Mouse (Mus musculus) midbrain, embryonic 16.5 days (tissue): ENCODE results near the gene Grm8. TPM values are rescaled to one million over a fixed set of nuclear protein-coding genes. Genes with fewer than 3 reads are reported as not detected.

ENCODE experiments used
- ATAC-seq: fragments of 200-750 bp; cut with Nextera tagmentation; 2 replicates; pipeline ENCODE4 v1.8.0; 2017; ENCODE audit warnings: moderate TSS enrichment
- H3K27ac ChIP-seq: fragments of 300-500 bp; sonication (generic); 2 replicates; pipeline ENCODE4 v1.5.1; 2014; ENCODE audit warnings: mild to moderate bottlenecking, low read length, mixed read lengths
- H3K27me3 ChIP-seq: fragments of 300-500 bp; sonication (generic); 2 replicates; pipeline ENCODE4 v1.6.1; 2014; ENCODE audit warnings: low read depth, low read length, mixed read lengths; ENCODE audit not compliant: control insufficient read depth, insufficient read depth
- H3K36me3 ChIP-seq: fragments of 300-500 bp; sonication (generic); 2 replicates; pipeline ENCODE4 v1.6.1; 2014; ENCODE audit warnings: mild to moderate bottlenecking, low read length, moderate library complexity, mixed read lengths; ENCODE audit not compliant: control insufficient read depth, insufficient read depth
- H3K4me1 ChIP-seq: fragments of 300-500 bp; sonication (generic); 2 replicates; pipeline ENCODE4 v1.6.1; 2014; ENCODE audit warnings: mild to moderate bottlenecking, low read length, mixed read lengths; ENCODE audit not compliant: control insufficient read depth, insufficient read depth
- H3K4me2 ChIP-seq: fragments of 300-500 bp; sonication (generic); 2 replicates; pipeline ENCODE4 v1.6.1; 2014; ENCODE audit warnings: mild to moderate bottlenecking, low read length, mixed read lengths
- H3K4me3 ChIP-seq: fragments of 300-500 bp; sonication (generic); 2 replicates; pipeline ENCODE4 v1.5.1; 2014; ENCODE audit warnings: low read depth, mild to moderate bottlenecking, low read length, moderate library complexity, mixed read lengths
- H3K9ac ChIP-seq: fragments of 300-500 bp; sonication (generic); 2 replicates; pipeline ENCODE4 v1.6.1; 2014; ENCODE audit warnings: low read depth, low read length, mixed read lengths
- H3K9me3 ChIP-seq: fragments of 300-500 bp; sonication (generic); replicated peaks from 2 replicates; pipeline ENCODE4 v1.6.1; 2014; ENCODE audit warnings: mild to moderate bottlenecking, low read length, mixed read lengths; ENCODE audit not compliant: control insufficient read depth, poor library complexity, severe bottlenecking
- WGBS: fragments of 180-500 bp; shearing (Covaris S2); extraction: QIAGEN DNeasy Blood & Tissue Kit; methylation state at CpG from one replicate; pipeline ENCODE4 v1.1.7; 2014; 5-methylcytosine and 5-hydroxymethylcytosine counted together
- polyA plus RNA-seq: library from polyadenylated mRNA; unstranded; fragments of >200 nt; fragmentation: Nextera tagmentation; extraction: Ambion mirVana; gene quantifications from 2 replicates; pipeline ENCODE4 v1.2.1, GENCODE M21; 2015

Gene Grm8
- 19.2 and 19.5 TPM in 2 replicates for polyA plus RNA-seq

- peaks cover 7% of the 10 kb centered on the region for H3K4me1 ChIP-seq
- WGBS = under 1% methylated on average over 41 of the region's 42 CpGs
- peak within 1 kb of the TSS; percentile 62 for H3K4me3 ChIP-seq
- peak within 1 kb of the TSS; percentile 56 for H3K27ac ChIP-seq
- H3K27me3 ChIP-seq = no peaks in the 10 kb centered on the region; the same call in none of the 2 replicates
- peak within 1 kb of the TSS; percentile 97 for H3K4me2 ChIP-seq
- no peaks in the 10 kb centered on the region for H3K9me3 ChIP-seq
- no peaks in the 10 kb centered on the region for H3K36me3 ChIP-seq
- ATAC-seq = peak; percentile 61
- H3K9ac ChIP-seq = peak within 1 kb of the TSS; percentile 78
Measured at GRCm38 (mm10) chr6:28135001-28135401, at the start of gene Grm8. Grm8 (minus strand) TSS chr6:28135178.

GRCm38 (mm10) chr6:28169851-28170539 lies 35.0 kb upstream of the Grm8 start:
- WGBS = 79% methylated on average over 19 of the region's 19 CpGs
- Histone ChIP-seq H3K9ac (no peak overlapping the region), H3K9me3 (no peaks in the 10 kb centered on the region), H3K4me1 (no peaks in the 10 kb centered on the region), H3K4me2 (no peak overlapping the region), H3K27me3 (no peaks in the 10 kb centered on the region), H3K27ac (no peak overlapping the region), H3K4me3 (no peak overlapping the region), H3K36me3 (no peaks in the 10 kb centered on the region)
- ATAC-seq = no peak

- no peaks in the 10 kb centered on the region for H3K9me3 ChIP-seq
- H3K4me1 ChIP-seq = no peaks in the 10 kb centered on the region
- H3K4me3 ChIP-seq = no peak overlapping the region
- WGBS = 89% methylated on average over 5 of the region's 5 CpGs
- no peaks in the 10 kb centered on the region for H3K27me3 ChIP-seq
- H3K27ac ChIP-seq = no peak overlapping the region
- no peak overlapping the region for H3K4me2 ChIP-seq
- no peaks in the 10 kb centered on the region for H3K36me3 ChIP-seq
- no peak for ATAC-seq
- no peak overlapping the region for H3K9ac ChIP-seq
Measured at GRCm38 (mm10) chr6:28160399-28160798, 25.4 kb upstream of the Grm8 start.

DNA sequence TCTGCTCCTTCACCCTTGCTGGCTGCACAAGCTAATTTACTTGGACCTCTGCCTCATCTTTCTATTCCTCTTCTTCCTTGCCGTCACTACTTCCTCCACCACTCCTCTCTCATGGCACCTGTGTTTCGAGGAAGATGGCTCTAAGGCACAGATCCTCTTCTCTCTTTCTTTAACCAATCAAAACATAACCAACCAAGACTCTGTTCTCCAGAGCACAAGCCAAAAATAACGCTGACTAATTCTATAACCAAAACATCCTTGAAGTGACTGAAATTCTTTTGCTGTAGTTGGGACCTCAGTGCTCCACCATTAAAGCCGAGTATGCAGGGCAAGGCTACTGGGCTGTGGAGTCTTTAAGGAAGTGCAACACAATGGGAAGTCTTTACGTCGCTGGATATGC lies 11.5 kb upstream of the Grm8 start:
- 81% methylated on average over 6 of the region's 6 CpGs for WGBS

DNA sequence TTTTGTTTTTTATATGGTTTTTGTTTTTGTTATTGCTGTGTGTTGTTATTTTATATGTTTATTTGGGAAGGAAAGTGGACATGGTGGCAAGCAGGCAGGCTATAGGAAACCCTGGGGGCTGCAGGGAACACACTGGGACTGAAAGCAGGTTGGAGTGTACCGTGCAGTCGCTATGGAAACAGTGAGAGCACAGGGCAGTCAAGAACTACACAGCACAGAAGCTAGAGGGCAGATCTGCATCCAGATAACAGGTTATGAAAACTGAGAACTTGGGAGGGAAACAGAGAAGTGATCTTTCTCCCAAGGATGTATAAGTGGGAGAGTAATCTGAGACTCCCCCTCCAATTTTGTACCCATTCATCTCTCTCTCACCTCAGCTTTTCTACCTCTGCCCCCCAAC lies 7.4 kb upstream of the Grm8 start:
- H3K9ac ChIP-seq = no peak overlapping the region
- no peaks in the 10 kb centered on the region for H3K27me3 ChIP-seq
- no peak overlapping the region for H3K4me3 ChIP-seq
- no peak overlapping the region for H3K4me2 ChIP-seq
- no peaks in the 10 kb centered on the region for H3K9me3 ChIP-seq
- no peaks in the 10 kb centered on the region for H3K4me1 ChIP-seq
- H3K27ac ChIP-seq = no peak overlapping the region
- ATAC-seq = peak; percentile 92
- WGBS = 13% methylated on average over 2 of the region's 2 CpGs
- no peaks in the 10 kb centered on the region for H3K36me3 ChIP-seq

More for the DNA sequence above, 11.5 kb upstream of the Grm8 start:
- H3K9me3 ChIP-seq = no peaks in the 10 kb centered on the region
- no peak for ATAC-seq
- H3K4me3 ChIP-seq = no peak overlapping the region
- H3K27ac ChIP-seq = no peak overlapping the region
- no peaks in the 10 kb centered on the region for H3K27me3 ChIP-seq
- H3K4me1 ChIP-seq = no peaks in the 10 kb centered on the region
- H3K9ac ChIP-seq = no peak overlapping the region
- H3K4me2 ChIP-seq = no peak overlapping the region
- H3K36me3 ChIP-seq = no peaks in the 10 kb centered on the region

- H3K27ac ChIP-seq = peak overlapping the region; percentile 35
- WGBS = 0% methylated on average over 37 of the region's 37 CpGs
Measured at GRCm38 (mm10) chr6:28135411-28136233, 644 bp upstream of the Grm8 start.

GRCm38 (mm10) chr6:28134251-28134801 lies 652 bp downstream of the Grm8 start:
- Histone ChIP-seq H3K36me3 (no peaks in the 10 kb centered on the region), H3K4me2 (peak overlapping the region; percentile 97), H3K9me3 (no peaks in the 10 kb centered on the region), H3K4me1 (peaks cover 7% of the 10 kb centered on the region), H3K27me3 (no peaks in the 10 kb centered on the region; the same call in none of the 2 replicates), H3K27ac (peak overlapping the region; percentile 56), H3K9ac (peak overlapping the region; percentile 78), H3K4me3 (peak overlapping the region; percentile 62)
- peak; percentile 29; the same call in 1 of the 2 replicates for ATAC-seq
- under 1% methylated on average over 20 of the region's 20 CpGs for WGBS

More at GRCm38 (mm10) chr6:28135411-28136233, 644 bp upstream of the Grm8 start:
- Histone ChIP-seq H3K4me3 (peak overlapping the region; percentile 62), H3K4me2 (peak overlapping the region; percentile 97), H3K9ac (peak overlapping the region; percentile 78), H3K27me3 (no peaks in the 10 kb centered on the region; the same call in 1 of the 2 replicates), H3K4me1 (peaks cover 7% of the 10 kb centered on the region), H3K36me3 (no peaks in the 10 kb centered on the region), H3K9me3 (no peaks in the 10 kb centered on the region)
- ATAC-seq = peak; percentile 87

GRCm38 (mm10) chr6:28133206-28134063 lies 1.5 kb downstream of the Grm8 start:
- peak overlapping the region; percentile 56 for H3K27ac ChIP-seq
- no peaks in the 10 kb centered on the region; the same call in none of the 2 replicates for H3K27me3 ChIP-seq
- peaks cover 7% of the 10 kb centered on the region for H3K4me1 ChIP-seq
- H3K36me3 ChIP-seq = no peaks in the 10 kb centered on the region
- peak; percentile 28; the same call in 1 of the 2 replicates for ATAC-seq
- peak overlapping the region; percentile 78 for H3K9ac ChIP-seq
- no peaks in the 10 kb centered on the region for H3K9me3 ChIP-seq
- 2% methylated on average over 34 of the region's 38 CpGs for WGBS
- H3K4me2 ChIP-seq = peak overlapping the region; percentile 97
- H3K4me3 ChIP-seq = peak overlapping the region; percentile 62
